Mouse (Mus musculus) left cerebral cortex, adult 2 months (tissue): ENCODE results near the gene Acat2. TPM values are rescaled to one million over a fixed set of nuclear protein-coding genes. Genes with fewer than 3 reads are reported as not detected.
"Not testable (repeated sequence)": the region's sequence is repeated elsewhere in the genome, so short reads cannot be mapped to it uniquely, and the experiment has no call there.

Experiments
- DNase-seq, 2 experiments: peaks; one replicate each; pipeline ENCODE4 v3.0.0; 2021 to 2022; ENCODE audit warnings: low spot score in 2 of 2, mixed read lengths in 1 of 2; ENCODE audit errors: extremely low spot score in 1 of 2
- H3K27ac ChIP-seq: fragments of 200-600 bp; 2 replicates; pipeline ENCODE4 v1.8.1; 2022
- H3K4me3 ChIP-seq: fragments of 200-600 bp; 2 replicates; pipeline ENCODE4 v1.8.1; 2022
- CTCF ChIP-seq: fragments of 200-600 bp; IDR thresholded peaks from 2 replicates; pipeline ENCODE4 v1.8.1; 2022; ENCODE audit warnings: antibody characterized with exemption, mild to moderate bottlenecking, moderate library complexity
- intact Hi-C: fragments of 180-260 bp; cut with DNase I; formaldehyde crosslinking; loops from one replicate; pipeline ENCODE4 v1.15.1; 2025
- total RNA-seq, 2 experiments: library from RNA; stranded (reverse); gene quantifications; 2 replicates each; pipeline ENCODE4 v1.2.3; 2021

Acat2 gene
- total RNA-seq, 2 experiments from 2014 or later, result 53.4 to 55.6 TPM

DNA sequence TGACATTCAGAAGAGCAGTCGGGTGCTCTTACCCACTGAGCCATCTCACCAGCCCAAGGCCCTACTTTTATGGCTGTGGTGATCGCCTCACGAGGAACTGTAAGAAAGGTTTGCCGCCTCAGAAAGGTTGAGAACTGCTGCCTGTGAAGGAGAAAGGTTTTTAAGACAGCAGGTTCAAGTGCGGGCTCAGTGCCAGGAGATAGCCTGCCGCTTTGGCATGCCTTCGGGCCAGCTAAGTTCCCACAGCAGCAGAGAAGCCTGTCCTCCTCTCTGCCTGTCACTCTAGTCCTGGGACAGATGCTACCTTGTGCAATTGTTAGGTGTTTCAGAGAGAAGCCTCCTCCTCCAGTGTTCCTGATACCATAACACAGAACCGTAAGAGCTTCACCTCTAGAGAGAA is 3.9 kb downstream of the Acat2 start:
- no peak for TF ChIP-seq CTCF
- DNase-seq, result no peak
- Histone ChIP-seq H3K27ac (no peak overlapping the region), H3K4me3 (no peak overlapping the region)
- intact Hi-C loops, result no loop called here

DNA sequence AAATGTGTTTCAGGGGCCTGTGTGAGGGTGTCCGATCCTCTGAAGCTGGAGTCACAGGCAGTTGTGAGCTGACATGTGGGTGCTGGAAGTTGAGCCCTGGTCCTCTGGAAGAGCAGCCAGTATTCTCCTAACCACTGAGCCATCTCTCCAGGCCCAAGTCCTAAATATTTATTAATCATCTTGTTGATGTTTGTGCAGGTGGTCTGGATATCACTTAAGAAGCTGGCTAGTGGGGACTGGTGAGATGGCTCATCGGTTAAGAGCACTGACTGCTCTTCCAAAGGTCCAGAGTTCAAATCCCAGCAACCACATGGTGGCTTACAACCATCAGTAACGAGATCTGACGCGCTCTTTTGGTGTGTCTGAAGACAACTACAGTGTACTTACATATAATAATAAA is 10.9 kb downstream of the Acat2 start:
- H3K27ac ChIP-seq, result no peak overlapping the region
- H3K4me3 ChIP-seq, result no peak overlapping the region
- no peak for TF ChIP-seq CTCF
- intact Hi-C loops, result no loop called here
- no peak for DNase-seq

DNA sequence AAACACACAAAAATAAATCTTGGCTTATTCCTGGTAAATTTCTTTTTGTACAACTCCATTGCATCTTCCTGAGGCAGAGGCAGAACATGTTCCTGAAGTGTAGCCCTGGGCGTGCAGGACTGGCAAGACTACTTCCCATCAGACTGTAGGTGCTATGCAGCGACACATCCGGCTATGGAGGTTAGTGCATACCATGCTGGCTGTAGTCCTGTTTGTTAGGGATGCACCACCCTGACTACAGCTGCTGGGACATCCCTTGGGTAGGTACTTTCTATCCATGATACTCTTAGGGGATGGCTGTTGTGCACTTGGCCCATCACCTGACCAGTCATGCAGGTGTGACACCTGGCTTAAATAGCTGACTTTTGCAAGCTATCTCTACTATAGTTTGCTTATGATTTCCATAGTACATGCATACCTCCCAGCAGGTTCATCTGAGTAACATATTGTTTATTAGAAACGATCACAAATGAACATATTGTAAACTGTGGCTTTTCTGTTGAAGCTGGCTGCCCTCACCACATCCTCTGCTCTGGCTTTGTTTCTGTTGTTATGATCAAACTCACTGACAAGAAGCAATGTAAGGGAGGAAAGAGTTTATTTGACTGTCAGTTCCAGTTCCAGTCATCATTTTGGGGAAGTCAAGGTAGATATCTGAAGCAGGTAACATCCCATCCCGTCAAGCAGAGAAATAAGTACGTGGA is 17.9 kb downstream of the Acat2 start:
- Histone ChIP-seq H3K27ac (no peak overlapping the region), H3K4me3 (no peak overlapping the region)
- no peak for TF ChIP-seq CTCF
- DNase-seq, result no peak
- intact Hi-C loops, result no loop called here

DNA sequence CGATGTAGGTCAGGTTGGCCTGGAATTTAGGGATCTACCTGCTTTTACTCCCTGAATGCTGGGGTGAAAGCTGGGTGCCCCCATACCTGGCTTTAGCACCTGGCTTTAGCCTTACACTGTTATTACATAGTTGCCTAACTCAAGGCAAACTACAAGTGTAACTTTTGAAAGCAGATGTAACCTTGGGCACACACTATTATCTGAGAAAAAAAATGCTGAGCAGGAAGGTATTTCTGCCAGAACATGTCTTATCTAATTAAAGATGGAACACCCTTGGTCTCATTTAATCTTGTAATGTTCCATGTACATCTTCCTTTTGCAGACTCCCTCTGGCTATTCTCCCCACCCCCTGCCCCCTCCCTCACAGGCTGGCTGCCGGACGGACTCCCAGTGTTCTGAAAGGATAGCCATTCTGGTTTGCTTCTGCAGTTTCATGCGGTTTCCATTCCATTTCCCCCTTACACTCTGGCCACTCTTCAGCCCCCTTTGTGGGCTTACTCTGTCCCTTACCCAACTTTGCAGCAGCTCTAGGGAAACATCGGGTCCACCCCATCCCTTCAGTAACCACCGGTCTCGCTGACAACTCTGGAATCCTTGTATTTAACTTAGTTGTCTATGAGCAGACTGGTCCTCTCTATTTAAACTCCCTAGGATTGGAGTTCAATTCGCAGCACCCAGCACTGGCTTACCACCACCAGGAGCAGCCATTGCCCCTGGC is 18.8 kb downstream of the Acat2 start:
- no peak for TF ChIP-seq CTCF
- no peak overlapping the region for H3K4me3 ChIP-seq
- no peak overlapping the region for H3K27ac ChIP-seq
- intact Hi-C loops, result no loop called here
- no peak for DNase-seq

DNA sequence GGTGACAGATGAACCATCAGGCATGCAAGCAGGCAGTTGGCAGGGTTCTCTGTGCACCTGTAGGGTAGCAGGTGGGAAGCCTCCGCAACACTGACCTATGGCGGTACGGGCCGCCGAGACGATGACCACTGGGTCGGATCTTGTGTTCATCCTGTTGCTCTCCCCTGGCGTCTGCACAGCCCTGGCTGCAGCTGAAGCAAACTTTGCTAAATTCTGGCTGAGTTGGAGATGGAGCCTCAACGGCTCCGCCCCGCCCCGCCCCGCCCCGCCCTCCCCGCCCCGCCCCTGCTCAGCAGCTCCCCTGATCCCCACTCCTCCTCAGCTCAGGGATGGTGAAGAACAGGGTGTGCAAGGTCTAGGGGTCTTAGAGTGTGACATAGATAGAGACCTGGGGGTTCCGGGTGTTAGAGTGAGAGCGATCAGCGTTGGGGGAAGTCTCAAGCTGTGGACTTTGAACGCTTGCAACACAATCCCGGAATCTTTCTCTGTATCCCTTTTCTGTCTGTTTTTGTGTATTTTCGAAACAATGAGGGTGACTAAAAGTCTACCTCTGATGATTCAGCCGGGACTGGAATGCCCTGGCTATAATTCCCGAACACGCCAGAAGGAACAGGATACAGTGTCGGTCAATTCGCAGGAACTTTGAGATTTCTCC is 20.3 kb downstream of the Acat2 start, which contains the start of gene Acat3:
Gene Acat3, minus strand, starts transcription at position 450 of the 655 bp plus-strand sequence.
- TF ChIP-seq CTCF, result no peak
- no peak for DNase-seq
- Histone ChIP-seq H3K27ac (no peak within 1 kb of the TSS), H3K4me3 (peak within 1 kb of the TSS; percentile 1; the same call in 1 of the 2 replicates)
- intact Hi-C loops, result no loop called here

DNA sequence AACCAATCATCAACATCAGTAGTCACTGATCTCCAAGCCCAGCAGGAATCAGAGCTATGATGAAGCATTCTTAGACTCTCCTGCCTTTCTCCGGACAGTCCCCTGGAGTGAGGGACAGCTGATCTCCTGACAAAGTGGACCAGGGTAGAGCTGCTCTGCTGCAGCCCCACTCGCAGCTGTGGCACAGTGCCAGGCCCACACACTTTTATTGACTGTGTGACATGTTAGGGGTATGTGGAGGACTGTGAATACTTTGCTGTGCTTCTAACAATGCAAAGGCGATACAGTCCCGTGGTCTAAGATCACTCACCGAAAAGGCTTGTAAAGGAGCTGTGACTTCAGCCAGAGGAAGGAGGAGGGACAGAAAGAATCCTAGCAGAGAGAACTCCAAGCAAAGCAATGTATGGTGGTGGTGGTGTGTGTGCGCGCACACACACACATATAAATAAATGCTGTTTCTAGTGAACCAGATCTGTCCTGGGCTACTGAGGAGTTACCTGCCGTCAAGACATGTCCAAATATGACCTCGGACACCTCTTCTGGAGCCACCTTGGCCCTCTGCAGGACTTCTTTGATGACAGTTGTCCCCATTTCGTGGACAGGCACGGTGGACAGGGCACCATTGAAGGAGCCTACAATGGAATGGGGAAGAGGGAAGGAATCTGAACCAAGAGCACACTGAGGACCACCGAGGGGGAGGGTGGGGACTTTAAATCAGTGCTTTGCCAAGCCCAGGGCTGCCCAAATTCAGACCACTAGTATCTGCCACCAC is 21.0 kb downstream of the Acat2 start:
- H3K4me3 ChIP-seq, result peak overlapping the region; percentile 1; the same call in 1 of the 2 replicates

DNA sequence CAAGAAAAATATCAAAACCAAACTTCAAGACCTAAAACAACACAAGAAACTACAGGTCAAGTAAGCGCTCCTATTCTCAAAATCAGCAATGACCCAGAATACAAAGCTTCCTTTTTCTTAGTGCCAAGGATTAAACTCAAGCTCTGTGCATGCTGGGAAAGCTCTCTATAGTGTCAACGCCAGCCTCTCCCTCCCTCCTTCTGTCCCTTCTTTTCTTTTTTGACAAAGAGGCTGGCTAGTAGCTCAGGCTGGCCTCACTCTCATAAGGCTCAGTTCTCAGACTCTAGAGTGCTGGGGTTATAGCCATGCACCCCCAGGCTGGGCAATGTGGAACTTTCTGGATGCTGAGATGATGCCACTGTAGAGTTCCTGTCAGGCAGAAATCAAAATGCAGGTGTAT is 22.5 kb downstream of the Acat2 start:
- H3K27ac ChIP-seq, result no peak overlapping the region
- intact Hi-C loops, result no loop called here
- H3K4me3 ChIP-seq, result no peak overlapping the region
- no peak for TF ChIP-seq CTCF
- no peak for DNase-seq

More for the DNA sequence above, 21.0 kb downstream of the Acat2 start:
- H3K27ac ChIP-seq, DNase-seq, intact Hi-C loops: not testable (repeated sequence)

DNA sequence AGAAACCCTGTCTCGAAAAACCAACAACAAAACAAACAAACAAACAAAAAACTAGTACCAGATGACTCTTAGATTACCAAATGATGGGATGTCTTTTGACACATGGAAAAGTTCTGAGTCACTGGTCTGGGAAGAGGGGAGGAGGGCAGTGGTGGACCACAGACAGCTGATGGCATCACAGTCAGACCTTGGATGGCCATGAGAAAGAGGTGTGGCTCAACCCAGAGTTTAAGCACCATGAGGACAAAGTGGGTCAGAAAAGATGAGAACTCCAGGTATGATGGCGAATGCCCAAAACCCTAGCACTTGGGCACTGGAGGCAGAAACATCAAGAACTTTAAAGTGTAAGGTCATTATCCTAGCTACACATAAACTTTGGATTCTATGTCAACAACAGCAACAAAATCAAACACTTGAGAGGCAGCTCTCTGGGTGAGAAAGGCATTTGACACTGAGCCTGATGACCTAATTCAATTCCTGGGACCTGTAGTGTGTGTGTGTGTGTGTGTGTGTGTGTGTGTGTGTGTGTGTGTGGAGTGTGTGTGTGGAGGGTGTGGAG is 23.1 kb downstream of the Acat2 start:
- TF ChIP-seq CTCF, result no peak
- Histone ChIP-seq H3K4me3 (no peak overlapping the region), H3K27ac (no peak overlapping the region)
- DNase-seq, result no peak
- intact Hi-C loops, result no loop called here

DNA sequence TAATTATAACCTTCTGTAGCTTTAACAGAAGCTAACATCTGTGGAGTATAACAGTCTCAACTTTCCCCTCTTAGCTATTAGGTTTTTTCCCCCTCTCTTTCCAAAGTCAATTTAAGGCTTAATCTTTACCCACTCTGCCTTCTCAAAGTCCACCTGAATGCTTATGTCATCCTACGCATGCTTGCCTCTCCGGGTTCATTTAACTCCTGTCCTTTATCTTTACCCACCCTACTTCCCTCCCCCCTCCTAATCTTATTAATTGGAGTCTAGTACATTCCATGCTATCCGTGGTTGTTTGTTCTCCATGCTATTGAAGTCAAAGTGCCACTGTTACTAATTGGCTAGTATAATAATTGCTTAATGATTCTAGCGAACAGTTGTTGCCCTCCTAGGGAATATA is 24.8 kb downstream of the Acat2 start:
- H3K4me3 ChIP-seq, result no peak overlapping the region
- intact Hi-C loops, result no loop called here

DNA sequence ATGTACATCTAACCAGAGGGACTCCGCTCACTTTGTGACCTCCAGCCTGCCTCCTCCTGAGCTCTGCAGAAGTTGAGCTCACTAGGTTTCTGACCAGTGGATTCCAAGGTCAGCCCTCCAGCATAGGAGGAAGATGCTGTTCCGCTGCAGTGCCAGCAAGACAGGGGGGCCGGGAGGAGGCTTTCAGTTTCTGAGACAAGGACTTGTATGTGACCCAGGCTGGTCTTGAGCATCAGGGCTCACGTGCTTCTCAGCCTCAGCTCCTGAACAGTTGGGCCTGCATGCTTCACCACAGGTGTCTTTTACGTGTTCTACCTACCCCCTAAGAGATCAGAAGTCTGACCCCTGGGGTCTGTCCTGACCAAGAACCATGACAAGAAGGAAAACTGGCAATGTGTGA is 29.0 kb downstream of the Acat2 start:
- H3K27ac ChIP-seq, intact Hi-C loops: not testable (repeated sequence)

More for the DNA sequence above, 24.8 kb downstream of the Acat2 start:
- TF ChIP-seq CTCF, result no peak
- no peak overlapping the region for H3K27ac ChIP-seq
- no peak for DNase-seq

DNA sequence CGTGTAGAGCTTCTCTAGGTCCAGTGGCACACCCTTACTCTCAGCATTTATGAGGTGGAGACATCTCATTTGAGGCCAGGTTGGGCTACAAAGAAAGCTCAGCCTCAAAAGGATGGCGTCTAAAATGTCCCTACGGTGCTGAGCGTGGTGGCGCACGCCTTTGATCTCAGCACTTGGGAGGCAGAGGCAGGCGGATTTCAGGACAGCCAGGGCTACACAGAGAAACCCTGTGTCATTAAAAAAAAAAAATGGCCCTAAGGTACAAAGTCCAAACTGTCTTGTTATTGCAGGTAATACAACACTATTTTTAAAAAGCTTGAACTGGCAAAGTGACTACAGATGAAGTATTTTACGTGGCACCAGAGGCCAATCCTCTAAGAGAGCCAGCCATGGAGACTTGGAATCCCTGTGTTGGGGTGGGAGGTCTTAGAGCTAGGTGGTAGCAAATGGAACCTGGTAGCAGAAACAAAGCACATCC is 34.8 kb downstream of the Acat2 start:
- no peak for TF ChIP-seq CTCF
- intact Hi-C loops, result no loop called here

More for the DNA sequence above, 29.0 kb downstream of the Acat2 start:
- not testable (repeated sequence) for H3K4me3 ChIP-seq, DNase-seq

More for the DNA sequence above, 34.8 kb downstream of the Acat2 start:
- DNase-seq, result no peak
- Histone ChIP-seq H3K4me3 (no peak overlapping the region), H3K27ac (no peak overlapping the region)
